Mouse (Mus musculus) testis, adult 2 months (tissue): ENCODE results near the gene Folr2. TPM values are rescaled to one million over a fixed set of nuclear protein-coding genes. Genes with fewer than 3 reads are reported as not detected.
A peak's percentile ranks its signal among the peaks of the same experiment; 100 is the strongest.

ENCODE experiments used
- H3K27ac ChIP-seq: fragments of 200-500 bp; 2 replicates; pipeline ENCODE4 v1.5.1; 2012; ENCODE audit warnings: low read depth, low read length; ENCODE audit not compliant: control insufficient read depth, insufficient read depth
- H3K27me3 ChIP-seq: fragments of 200-500 bp; 2 replicates; pipeline ENCODE4 v1.6.1; 2012; ENCODE audit warnings: mild to moderate bottlenecking, low read length, moderate library complexity; ENCODE audit not compliant: control insufficient read depth, insufficient read depth
- H3K36me3 ChIP-seq: fragments of 200-500 bp; 2 replicates; pipeline ENCODE4 v1.6.1; 2012; ENCODE audit warnings: mild to moderate bottlenecking, low read length; ENCODE audit not compliant: control insufficient read depth, insufficient read depth
- H3K4me1 ChIP-seq: fragments of 200-500 bp; 2 replicates; pipeline ENCODE4 v1.6.1; 2012; ENCODE audit warnings: low read length; ENCODE audit not compliant: control insufficient read depth, insufficient read depth
- H3K4me3 ChIP-seq: fragments of 200-500 bp; 2 replicates; pipeline ENCODE4 v1.5.1; 2012; ENCODE audit warnings: low read depth, mild to moderate bottlenecking, low read length, moderate library complexity, mixed read lengths; ENCODE audit not compliant: control insufficient read depth
- CTCF ChIP-seq: fragments of 200-500 bp; IDR thresholded peaks from 2 replicates; pipeline ENCODE4 v1.5.1; 2012; ENCODE audit warnings: low read depth, mild to moderate bottlenecking, inconsistent platforms, low read length, moderate library complexity; ENCODE audit not compliant: control insufficient read depth, insufficient read depth, insufficient replicate concordance
- POLR2A ChIP-seq: fragments of 200-500 bp; IDR thresholded peaks from 2 replicates; pipeline ENCODE4 v1.6.1; 2012; ENCODE audit warnings: low read depth, mild to moderate bottlenecking, inconsistent platforms, low read length, moderate library complexity; ENCODE audit not compliant: control insufficient read depth
- polyA plus RNA-seq: library from polyadenylated mRNA; depleted of rRNA; stranded (reverse); fragments of >200 nt; gene quantifications from 2 replicates; pipeline ENCODE4 v1.2.3, GENCODE M21; 2012

Gene Folr2
- polyA plus RNA-seq, 1 experiment, result 2.7 TPM

DNA sequence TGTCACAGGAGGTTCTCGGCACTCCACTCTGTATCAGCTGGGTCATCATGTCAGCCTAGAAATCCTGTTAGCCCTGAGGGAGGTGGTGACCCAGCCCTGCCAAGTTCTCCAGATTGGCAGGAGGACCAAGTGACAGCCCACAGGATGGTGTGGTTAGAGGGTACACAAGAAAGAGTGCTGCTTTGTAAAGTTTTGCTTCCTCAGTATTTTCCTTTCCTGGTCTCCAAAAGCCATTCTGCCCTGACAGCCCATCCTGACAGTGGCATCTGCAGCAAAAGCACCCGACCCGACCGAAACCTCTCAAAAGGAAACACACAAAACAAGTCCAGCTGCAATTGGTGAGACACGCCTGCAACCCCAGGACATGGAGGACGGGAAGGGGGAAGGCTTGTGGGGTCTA lies 12.8 kb downstream of the Folr2 start:
- Histone ChIP-seq H3K4me3 (no peak overlapping the region), H3K27ac (no peak overlapping the region), H3K27me3 (no peaks in the 10 kb centered on the region), H3K4me1 (no peaks in the 10 kb centered on the region), H3K36me3 (no peaks in the 10 kb centered on the region; the same call in none of the 2 replicates)
- TF ChIP-seq POLR2A (no peak), CTCF (no peak)

DNA sequence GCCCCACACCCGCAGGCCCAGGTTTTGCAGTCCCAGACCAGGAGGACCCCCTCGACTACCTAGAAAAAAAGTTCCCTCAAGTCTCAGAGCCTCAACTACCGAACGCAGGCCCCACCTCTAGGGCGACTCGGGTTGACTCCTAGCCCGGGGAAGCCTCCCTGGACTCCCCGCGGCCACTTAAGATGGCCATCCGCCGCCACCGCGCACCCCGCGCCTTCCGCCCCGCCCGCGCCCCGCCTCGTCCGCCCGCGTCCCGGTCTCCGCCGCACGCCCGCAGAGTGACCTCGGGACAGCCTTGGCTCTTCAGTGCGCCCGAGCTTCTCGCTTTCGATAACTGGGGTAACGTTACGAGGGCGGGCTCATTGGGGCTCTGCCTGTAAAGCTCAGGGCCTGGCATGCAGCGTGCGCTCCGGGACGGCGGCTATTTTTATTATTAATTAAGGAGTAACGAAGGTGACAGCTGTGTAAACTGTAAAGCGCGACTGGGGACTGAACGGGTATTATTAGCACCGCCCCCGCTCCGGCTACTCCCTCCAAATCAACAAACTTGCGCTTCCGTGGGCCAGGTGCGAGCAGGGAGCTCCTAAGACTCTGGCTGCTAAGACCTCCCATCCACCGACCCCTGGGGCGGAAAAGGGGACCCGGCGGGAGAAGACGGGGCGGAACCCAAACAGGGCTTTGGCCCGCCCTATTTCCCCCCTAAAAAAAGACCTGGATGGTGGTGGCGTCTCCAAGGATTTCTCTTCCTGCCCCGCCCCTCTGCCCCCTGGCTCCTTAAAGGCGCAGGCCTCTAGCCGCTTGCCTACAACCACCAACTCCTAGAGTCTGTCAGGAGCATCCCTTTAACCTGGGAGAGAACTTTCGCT lies 19.2 kb downstream of the Folr2 start, which contains the start of gene Inppl1:
Gene Inppl1 (minus strand): TSS at position 624 of the 866 bp plus-strand sequence.
- peaks cover 13% of the 10 kb centered on the region for H3K4me1 ChIP-seq
- H3K4me3 ChIP-seq, result peak within 1 kb of the TSS; percentile 86
- no peaks in the 10 kb centered on the region; the same call in none of the 2 replicates for H3K36me3 ChIP-seq
- TF ChIP-seq POLR2A (peak; percentile 31), CTCF (no peak)
- no peaks in the 10 kb centered on the region for H3K27me3 ChIP-seq
- peak within 1 kb of the TSS; percentile 73 for H3K27ac ChIP-seq

DNA sequence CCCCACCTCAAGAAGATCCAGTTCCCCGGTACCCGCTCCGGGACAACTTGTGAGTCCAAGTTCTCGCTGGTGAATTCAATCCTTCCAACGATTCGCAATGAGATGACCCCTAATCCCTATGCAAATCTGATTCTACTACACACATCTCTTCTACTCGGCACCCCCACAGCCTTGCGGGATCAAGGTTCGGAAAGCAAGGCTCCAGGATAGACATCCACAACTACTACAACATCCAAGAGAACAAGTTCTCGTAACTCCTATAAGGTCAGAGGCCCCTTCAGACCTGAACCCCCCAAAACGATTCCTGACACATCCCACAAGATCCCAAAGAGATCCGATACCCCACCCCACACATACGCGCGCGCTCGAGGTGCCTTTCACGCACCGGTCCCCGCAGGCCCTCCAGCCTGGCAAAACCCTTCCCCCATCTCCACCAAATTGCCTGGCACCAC lies 19.8 kb downstream of the Folr2 start:
- H3K27ac ChIP-seq, result peak overlapping the region; percentile 65
- H3K4me1 ChIP-seq, result peaks cover 13% of the 10 kb centered on the region
- H3K36me3 ChIP-seq, result no peaks in the 10 kb centered on the region; the same call in none of the 2 replicates
- H3K4me3 ChIP-seq, result peak overlapping the region; percentile 86
- TF ChIP-seq CTCF, result no peak
- no peak for TF ChIP-seq POLR2A
- no peaks in the 10 kb centered on the region for H3K27me3 ChIP-seq

DNA sequence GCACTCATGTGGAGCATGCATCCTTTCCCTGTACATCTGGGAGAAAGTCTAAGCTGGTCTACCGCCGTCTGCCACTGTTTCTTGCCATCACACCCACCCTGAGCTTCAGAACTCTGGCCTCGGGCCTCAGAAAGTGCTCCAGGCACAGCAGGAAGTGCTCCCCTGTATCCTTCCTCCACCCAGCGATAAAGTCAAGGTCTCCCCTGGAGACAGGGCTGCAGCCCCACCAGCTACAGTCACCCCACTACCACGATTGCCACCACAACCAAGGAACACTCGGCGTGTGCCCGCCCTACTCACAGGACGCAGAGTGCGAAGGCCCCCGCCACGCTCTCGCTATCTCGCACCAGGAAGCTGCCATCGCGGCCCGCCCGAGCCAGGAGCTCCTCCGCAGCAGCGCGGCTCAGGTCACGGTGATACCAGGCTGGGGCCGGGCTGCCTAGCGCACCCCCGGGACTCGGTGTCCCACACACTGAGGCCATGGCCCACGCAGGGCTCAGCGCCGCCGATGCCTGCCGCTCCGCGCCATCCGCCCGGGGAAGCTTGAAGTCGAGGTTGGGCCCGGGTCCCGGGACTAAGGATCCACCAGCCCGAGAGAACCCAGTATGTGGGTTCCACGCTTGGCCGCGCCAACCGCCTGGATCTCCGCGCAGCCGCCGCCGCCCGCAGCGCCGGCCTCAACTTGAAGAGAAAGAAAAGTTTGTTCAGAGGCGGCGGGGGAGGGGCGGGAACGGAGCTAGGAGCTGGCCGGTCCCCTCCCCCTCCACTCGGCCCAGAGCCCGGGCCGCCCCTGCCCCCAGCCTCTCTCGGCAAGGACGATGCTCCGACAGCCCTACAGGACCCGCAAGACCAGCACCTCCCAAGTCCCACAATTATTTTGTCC lies 20.5 kb downstream of the Folr2 start:
- H3K36me3 ChIP-seq, result no peaks in the 10 kb centered on the region; the same call in none of the 2 replicates
- H3K27me3 ChIP-seq, result no peaks in the 10 kb centered on the region
- peaks cover 13% of the 10 kb centered on the region for H3K4me1 ChIP-seq
- peak overlapping the region; percentile 86 for H3K4me3 ChIP-seq
- H3K27ac ChIP-seq, result peak overlapping the region; percentile 71
- TF ChIP-seq CTCF (no peak), POLR2A (peak; percentile 36; the same call in 1 of the 2 replicates)

DNA sequence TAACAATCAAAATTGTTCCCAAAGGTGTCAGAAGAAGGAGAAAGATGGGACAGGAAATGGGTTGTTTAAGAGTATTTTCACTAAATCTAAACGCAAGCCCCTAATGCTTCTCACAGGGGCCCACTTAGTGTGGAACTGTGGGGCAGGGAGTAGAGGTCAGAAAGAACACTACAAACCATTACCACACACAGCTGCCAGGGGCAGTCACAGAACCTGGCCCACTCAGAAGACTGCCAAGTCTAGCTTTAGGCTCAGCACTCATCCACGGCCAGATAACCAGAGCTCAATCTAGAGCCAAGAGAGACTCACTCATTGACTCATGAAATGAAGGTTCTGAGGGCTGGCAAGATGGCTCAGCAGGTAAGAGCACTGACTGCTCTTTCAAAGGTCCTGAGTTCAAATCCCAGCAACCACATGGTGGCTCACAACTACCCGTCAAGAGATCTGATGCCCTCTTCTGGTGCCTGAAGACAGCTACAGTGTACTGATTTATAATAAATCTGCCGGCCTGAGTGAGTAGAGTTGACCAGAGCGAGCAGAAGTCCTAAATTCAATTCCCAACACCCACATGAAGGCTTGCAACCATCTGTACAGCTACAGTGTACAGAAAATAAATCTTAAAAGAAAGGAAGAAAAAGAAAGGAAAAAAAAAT lies 21.4 kb downstream of the Folr2 start:
- Histone ChIP-seq H3K36me3 (no peaks in the 10 kb centered on the region; the same call in none of the 2 replicates), H3K4me1 (peaks cover 13% of the 10 kb centered on the region), H3K27me3 (no peaks in the 10 kb centered on the region), H3K4me3 (no peak overlapping the region; the same call in 1 of the 2 replicates), H3K27ac (no peak overlapping the region; the same call in 1 of the 2 replicates)
- TF ChIP-seq POLR2A (no peak), CTCF (no peak)

DNA sequence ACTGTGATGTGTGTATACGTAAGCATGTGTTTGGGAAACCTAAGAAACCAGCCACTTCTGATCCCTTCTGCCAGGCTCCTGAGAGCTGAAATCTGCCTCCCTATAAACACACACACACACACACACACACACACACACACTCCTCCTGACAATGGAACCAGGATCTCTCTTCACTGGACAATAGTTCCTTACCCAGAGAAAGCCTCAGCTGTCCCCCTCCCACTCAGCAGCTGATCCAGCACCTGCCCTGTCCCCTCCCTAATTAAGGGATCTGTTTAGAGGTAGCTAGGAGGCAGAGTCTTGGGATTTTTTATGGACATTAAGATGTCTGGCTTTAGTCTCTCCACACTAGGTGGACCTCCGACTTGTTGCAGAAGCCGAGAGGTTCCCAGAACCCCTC lies 22.1 kb downstream of the Folr2 start:
- Histone ChIP-seq H3K4me3 (no peak overlapping the region), H3K36me3 (no peaks in the 10 kb centered on the region; the same call in none of the 2 replicates), H3K27me3 (no peaks in the 10 kb centered on the region), H3K27ac (no peak overlapping the region), H3K4me1 (peaks cover 13% of the 10 kb centered on the region)
- TF ChIP-seq POLR2A, result no peak
- TF ChIP-seq CTCF, result no peak
